Mouse (Mus musculus): ENCODE measurements around the gene Zc3h10.
A peak's percentile ranks its signal among the peaks of the same experiment; 100 is the strongest.
"Not testable (repeated sequence)": the region's sequence is repeated elsewhere in the genome, so short reads cannot be mapped to it uniquely, and the experiment has no call there.

Gene Zc3h10

GRCm38 (mm10) chr10:128524732-128525662 lies 22.6 kb downstream of the Zc3h10 start:
- no peak for DNase-seq (ENCODE audit: low read depth in 1 of 2, low spot score in 2 of 2)

GRCm38 (mm10) chr10:128524111-128524731 lies 23.4 kb downstream of the Zc3h10 start:
- DNase-seq (ENCODE audit: low read depth in 1 of 2, low spot score in 2 of 2): no peak

- DNase-seq (ENCODE audit: low read depth in 1 of 2, low spot score in 2 of 2): no peak
Observed at GRCm38 (mm10) chr10:128522351-128522750, 25.2 kb downstream of the Zc3h10 start.

GRCm38 (mm10) chr10:128520591-128520990 lies 27.0 kb downstream of the Zc3h10 start:
- DNase-seq (ENCODE audit: low read depth in 1 of 2, low spot score in 2 of 2): no peak

- DNase-seq (ENCODE audit: low read depth in 1 of 2, low spot score in 2 of 2): peak in 1 of 2 experiments; percentile 29
Observed at GRCm38 (mm10) chr10:128518833-128519232, 28.7 kb downstream of the Zc3h10 start.

GRCm38 (mm10) chr10:128516677-128517076 lies 30.9 kb downstream of the Zc3h10 start:
- no peak for DNase-seq (ENCODE audit: low read depth in 1 of 2, low spot score in 2 of 2)

- no peak for DNase-seq (ENCODE audit: low read depth in 1 of 2, low spot score in 2 of 2)
Observed at GRCm38 (mm10) chr10:128516029-128516428, 31.5 kb downstream of the Zc3h10 start.

- no peak for DNase-seq (ENCODE audit: low read depth in 1 of 2, low spot score in 2 of 2)
Observed at GRCm38 (mm10) chr10:128515044-128515443, 32.5 kb downstream of the Zc3h10 start.

GRCm38 (mm10) chr10:128511761-128512160 lies 35.8 kb downstream of the Zc3h10 start:
- DNase-seq (ENCODE audit: low read depth in 1 of 2, low spot score in 2 of 2): no peak

- DNase-seq (ENCODE audit: low read depth in 1 of 2, low spot score in 2 of 2): no peak
Observed at GRCm38 (mm10) chr10:128511189-128511588, 36.4 kb downstream of the Zc3h10 start.

GRCm38 (mm10) chr10:128510301-128510700 lies 37.3 kb downstream of the Zc3h10 start:
- no peak for DNase-seq (ENCODE audit: low read depth in 1 of 2, low spot score in 2 of 2)

- DNase-seq (ENCODE audit: low read depth in 1 of 2, low spot score in 2 of 2): no peak
Observed at GRCm38 (mm10) chr10:128509831-128510230, 37.7 kb downstream of the Zc3h10 start.

- DNase-seq (ENCODE audit: low read depth in 1 of 2, low spot score in 2 of 2): no peak
Observed at GRCm38 (mm10) chr10:128509203-128509602, 38.4 kb downstream of the Zc3h10 start.

GRCm38 (mm10) chr10:128508260-128508659 lies 39.3 kb downstream of the Zc3h10 start:
- no peak for DNase-seq (ENCODE audit: low read depth in 1 of 2, low spot score in 2 of 2)

- no peak for DNase-seq (ENCODE audit: low read depth in 1 of 2, low spot score in 2 of 2)
Observed at GRCm38 (mm10) chr10:128505974-128506373, 41.6 kb downstream of the Zc3h10 start.

- DNase-seq (ENCODE audit: low read depth in 1 of 2, low spot score in 2 of 2): not testable (repeated sequence)
Observed at GRCm38 (mm10) chr10:128505371-128505667, 42.3 kb downstream of the Zc3h10 start.

GRCm38 (mm10) chr10:128504641-128505370 lies 42.8 kb downstream of the Zc3h10 start:
- no peak for DNase-seq (ENCODE audit: low read depth in 1 of 2, low spot score in 2 of 2)

- no peak for DNase-seq (ENCODE audit: low read depth in 1 of 2, low spot score in 2 of 2)
Observed at GRCm38 (mm10) chr10:128504012-128504411, 43.6 kb downstream of the Zc3h10 start.

- DNase-seq (ENCODE audit: low read depth in 1 of 2, low spot score in 2 of 2): no peak
Observed at GRCm38 (mm10) chr10:128503532-128503931, 44.0 kb downstream of the Zc3h10 start.

- DNase-seq (ENCODE audit: low read depth in 1 of 2, low spot score in 2 of 2): no peak
Observed at GRCm38 (mm10) chr10:128502341-128502740, 45.2 kb downstream of the Zc3h10 start.

- peak in 1 of 2 experiments; percentile 34 for DNase-seq (ENCODE audit: low read depth in 1 of 2, low spot score in 2 of 2)
Observed at GRCm38 (mm10) chr10:128499116-128499671, 48.4 kb downstream of the Zc3h10 start.
